Mouse (Mus musculus): ENCODE measurements around the gene Cyp2b19.
A peak's percentile ranks its signal among the peaks of the same experiment; 100 is the strongest.
"Not testable (repeated sequence)": the region's sequence is repeated elsewhere in the genome, so short reads cannot be mapped to it uniquely, and the experiment has no call there.

Cyp2b19 gene

GRCm38 (mm10) chr7:26756842-26757241, at the start of gene Cyp2b19:
Cyp2b19 (plus strand) TSS chr7:26757142.
- DNase-seq (ENCODE audit: low read depth, low spot score), result no peak

- DNase-seq (ENCODE audit: low read depth, low spot score), result no peak
Observed at GRCm38 (mm10) chr7:26711061-26711460, 45.9 kb upstream of the Cyp2b19 start.

DNA sequence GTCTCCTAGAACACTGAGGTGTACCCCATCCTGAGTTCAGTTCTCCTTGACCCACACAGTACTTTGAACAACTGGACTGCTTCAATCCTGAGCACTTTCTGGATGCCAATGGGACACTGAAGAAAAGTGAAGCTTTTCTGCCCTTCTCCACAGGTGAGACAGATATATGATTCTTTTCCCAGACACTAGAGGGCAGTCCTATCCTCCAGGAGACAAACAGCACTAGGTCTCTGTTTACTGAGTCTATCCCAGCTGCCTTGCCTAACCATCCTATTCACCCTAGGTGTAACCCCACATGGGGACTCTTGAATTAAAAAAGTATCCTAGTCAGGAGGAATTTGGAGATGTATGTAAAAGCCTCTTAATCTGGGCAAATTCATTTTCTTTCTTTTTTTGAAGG, 18.0 kb upstream of the Cyp2b19 start:
- no peak for DNase-seq (ENCODE audit: low read depth, low spot score)

GRCm38 (mm10) chr7:26743948-26744347, 13.0 kb upstream of the Cyp2b19 start:
- DNase-seq (ENCODE audit: low read depth, low spot score), result no peak

DNA sequence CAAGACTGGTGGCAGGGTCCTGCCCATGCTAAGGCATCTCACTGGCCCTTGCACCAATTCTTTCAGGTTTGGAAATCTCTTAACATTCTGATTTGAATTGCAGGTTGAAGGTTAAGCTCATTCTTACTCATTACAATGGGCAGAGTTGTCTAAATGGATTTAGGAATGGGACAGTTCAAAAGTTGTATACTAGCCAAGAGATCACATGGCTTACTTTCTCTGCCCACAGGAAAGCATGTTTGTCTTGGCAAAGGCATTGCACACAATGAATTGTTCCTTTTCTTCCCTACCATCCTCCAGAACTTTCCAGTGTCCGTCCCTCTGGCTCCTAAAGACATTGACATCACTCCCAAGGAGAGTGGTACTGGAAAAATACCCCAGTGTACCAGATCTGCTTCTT, 11.5 kb upstream of the Cyp2b19 start:
- no peak for DNase-seq (ENCODE audit: low read depth, low spot score)

DNA sequence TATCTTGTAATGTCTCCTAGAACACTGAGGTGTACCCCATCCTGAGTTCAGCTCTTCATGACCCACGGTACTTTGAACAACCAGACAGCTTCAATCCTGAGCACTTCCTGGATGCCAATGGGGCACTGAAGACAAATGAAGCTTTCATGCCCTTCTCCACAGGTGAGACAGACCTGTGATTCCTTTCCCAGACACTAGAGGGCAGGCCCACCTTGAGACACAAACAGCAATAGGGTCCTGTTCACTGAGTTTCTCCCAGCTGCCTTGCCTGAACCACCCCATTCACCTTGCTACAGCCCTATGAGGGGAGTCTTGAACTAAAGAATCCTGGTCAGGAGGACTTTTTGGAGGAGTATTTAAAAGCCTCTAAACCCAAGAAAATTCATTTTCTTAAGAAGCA, 10.1 kb downstream of the Cyp2b19 start:
- no peak for DNase-seq (ENCODE audit: low read depth, low spot score)

DNA sequence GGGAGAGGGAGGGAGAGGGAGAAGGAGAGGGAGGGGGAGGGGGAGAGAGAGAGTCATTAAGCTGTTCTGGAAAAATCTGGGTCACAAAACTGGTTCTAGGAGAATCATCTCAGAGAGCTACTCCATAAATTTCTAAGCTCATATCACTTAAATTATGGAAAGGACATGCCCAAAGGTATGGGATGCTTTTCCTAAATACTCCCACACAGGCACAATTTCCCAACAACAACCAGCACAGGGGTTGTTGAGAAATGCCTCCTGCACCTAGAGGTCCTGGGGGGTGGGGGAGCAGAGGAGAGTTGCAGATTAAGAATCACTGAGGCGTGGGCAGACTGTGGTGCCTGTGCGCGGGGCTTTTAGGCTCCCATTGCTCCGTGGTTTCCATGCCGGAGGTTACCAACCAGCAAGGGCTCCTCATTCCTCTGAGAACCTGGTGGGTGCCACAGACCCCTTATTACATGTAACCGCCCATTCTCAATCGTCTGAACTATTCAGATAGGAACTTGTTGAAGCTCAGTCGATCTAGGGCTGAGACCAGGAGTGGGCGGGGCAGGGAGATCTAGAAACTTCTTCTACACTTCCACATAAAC, 13.0 kb downstream of the Cyp2b19 start:
- no peak for DNase-seq (ENCODE audit: low read depth, low spot score)

DNA sequence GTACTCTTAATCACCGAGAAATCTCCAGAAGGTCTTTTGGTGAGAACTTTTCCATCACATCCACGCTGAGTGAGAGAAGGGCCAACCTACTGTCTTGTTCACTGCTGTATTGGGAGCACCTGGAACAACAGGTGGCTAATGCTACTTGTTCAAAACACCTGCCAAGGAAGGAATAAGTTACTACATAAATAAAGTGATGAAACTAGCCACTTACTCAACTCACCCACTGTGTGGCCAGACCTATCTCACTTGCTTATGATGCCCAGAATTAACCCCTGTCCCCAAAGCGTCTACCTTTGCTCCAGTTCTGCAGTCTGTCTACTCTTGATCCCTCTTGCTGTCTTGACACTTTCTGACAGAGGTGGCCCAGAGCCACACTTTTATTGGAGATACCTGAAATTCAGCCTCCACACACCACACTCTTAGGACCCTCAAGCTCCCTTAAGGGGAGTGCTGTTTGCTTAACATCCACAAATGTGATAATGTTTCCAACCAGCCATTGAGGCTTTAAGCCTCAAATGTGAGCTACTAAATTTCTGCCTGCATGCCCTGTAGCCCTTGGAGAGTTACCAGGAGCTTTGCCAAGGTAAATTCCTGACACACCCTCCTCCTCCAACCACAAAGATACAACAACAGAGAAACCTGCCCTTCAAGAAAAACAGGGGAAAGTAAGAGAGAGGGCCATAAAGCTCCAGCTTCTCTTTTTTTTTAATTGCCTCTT, 16.1 kb downstream of the Cyp2b19 start:
- no peak for DNase-seq (ENCODE audit: low read depth, low spot score)

GRCm38 (mm10) chr7:26775866-26776265, 18.9 kb downstream of the Cyp2b19 start:
- DNase-seq (ENCODE audit: low read depth, low spot score), result no peak

DNA sequence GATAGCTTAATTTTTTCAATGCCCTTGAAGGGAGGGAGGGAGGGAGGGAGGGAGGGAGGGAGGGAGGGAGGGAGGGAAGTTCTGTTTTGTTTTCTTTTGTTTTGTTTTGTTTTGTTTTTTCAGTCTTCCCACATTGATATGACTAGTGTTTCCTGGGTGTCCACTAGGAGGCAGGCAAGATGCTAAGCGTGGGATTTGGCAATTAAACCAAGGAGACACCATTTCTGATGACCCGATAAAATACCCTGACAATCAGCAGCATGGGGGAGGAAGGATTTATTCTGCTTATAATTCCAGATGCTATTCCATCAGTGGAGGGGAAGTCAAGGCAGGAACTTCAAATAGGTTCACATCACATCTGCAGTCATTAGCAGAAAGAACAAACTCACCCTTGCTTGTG, 20.9 kb downstream of the Cyp2b19 start:
- DNase-seq (ENCODE audit: low read depth, low spot score), result no peak

DNA sequence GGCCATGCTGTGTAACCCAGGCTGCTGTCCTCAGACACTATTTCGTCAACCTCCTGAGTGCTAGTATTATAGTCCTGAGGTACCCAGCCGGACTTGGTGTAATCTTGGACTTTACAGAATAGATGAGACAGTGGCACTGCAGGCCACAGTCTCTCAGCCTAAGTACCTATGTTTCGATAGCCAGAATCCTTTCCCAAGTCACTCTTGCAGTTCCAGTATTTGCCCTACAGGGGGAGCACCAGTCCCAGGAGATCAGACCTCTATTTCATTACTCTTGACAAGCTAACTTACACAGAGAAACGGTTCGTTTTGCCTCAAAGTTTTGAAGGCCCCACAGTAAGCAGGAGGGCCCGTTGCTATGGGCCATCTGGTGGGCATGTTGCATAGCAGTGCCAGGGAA, 21.5 kb downstream of the Cyp2b19 start:
- DNase-seq (ENCODE audit: low read depth, low spot score), result no peak

DNA sequence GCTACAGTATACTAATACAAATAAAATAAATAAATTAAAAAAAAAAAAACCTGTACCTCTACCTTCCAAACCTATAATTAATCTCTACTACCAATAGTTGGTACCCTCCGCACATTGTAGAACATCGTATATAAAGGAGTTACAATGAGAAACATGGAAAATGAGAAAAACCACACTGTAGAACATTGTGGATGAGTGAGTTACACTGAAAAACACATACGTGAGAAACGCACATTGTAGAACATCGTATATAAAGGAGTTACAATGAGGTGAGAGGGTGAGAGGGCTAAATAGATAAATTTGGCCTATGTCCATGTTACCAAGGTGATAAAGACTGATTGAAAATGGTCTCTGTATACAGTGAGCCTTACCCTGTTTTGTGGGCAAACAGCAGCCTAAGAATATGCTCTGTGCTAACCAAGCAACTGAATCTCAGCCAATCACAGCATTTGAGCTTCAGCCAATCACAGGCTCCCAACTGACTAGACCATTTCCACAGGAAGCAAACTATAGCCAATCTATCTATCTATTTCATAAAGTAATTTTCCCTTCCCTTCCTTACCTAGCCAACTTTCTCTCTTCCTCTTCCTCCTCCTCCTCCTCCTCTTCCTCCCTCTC, 23.0 kb downstream of the Cyp2b19 start:
- no peak for DNase-seq (ENCODE audit: low read depth, low spot score)

DNA sequence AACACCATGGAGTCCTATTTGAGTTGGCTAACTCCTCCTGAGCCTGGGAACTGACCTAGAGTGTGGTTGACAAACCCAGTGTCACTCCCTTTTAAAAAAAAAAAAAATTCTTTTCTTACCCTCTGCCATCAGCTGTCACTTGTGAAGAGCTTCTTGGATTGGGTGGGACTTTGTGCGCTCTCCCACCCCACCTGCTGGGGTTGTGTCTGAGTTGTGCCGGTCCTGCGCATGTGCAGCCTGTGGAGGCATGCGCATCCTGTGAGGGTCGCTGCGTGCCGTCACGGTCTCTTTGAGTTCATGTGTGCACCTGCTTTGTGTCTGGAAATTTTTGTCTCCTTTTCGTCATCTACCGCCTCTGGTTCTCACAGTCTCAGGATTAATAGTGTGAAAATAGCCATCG, 23.6 kb downstream of the Cyp2b19 start:
- peak; percentile 49 for DNase-seq (ENCODE audit: low read depth, low spot score)

DNA sequence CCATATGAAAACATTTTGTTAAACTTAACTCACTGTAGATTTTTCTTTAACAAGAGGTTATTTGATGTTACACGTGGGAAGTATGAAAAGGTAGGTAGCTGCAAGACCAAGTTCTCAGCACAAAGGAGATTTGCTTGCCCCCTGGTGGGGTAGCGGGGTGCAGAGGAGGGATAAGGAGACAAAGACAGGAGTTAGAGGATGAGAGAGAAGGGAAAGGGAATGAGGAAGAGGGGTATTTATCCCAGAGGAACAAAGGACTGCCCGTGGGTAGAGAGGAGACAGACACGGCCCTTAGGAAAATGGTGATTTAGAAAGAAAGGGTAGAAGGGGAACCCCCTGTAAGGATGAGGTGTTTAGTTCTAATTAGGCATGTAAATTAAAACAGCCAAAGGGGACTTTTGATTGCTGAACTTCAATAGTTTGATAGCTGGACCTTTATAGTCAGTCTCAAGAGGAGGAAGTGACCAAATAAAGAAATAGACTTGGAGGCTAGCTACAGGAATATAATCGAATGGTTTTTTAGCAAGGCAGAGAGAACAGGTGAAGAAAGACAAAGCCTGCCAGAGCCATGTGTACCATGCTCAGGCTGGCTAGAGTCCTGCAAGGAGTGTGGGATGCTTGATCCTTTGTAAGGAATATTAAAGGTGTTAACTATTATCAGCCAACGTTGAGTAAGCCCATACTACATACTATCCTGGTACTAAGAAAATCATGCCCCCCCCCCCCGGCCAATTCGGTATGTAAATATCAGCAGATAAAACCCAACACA, 24.2 kb downstream of the Cyp2b19 start:
- DNase-seq (ENCODE audit: low read depth, low spot score), result no peak

- no peak for DNase-seq (ENCODE audit: low read depth, low spot score)
Observed at GRCm38 (mm10) chr7:26781767-26782131, 24.8 kb downstream of the Cyp2b19 start.

DNA sequence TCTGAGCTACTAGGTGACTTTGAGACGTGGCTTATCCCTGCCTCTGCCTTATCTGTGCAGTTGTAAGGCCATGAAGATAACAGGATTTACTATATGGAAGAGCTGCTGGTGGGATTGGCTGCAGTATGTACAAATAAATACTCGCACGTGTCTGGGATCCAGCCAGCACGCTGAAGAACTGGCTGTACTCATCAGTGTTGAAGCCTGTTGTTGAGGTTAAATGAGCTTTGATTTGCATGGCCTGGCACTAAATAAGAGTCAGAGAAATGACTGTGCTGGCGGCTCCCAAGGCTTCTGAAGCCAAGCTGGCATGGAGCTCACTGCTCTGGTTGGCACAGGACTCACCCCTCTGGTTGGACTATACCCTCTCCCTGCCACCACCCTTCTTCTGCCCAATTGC, 26.2 kb downstream of the Cyp2b19 start:
- no peak for DNase-seq (ENCODE audit: low read depth, low spot score)

- not testable (repeated sequence) for DNase-seq (ENCODE audit: low read depth, low spot score)
Observed at GRCm38 (mm10) chr7:26786013-26786412, 29.1 kb downstream of the Cyp2b19 start.

DNA sequence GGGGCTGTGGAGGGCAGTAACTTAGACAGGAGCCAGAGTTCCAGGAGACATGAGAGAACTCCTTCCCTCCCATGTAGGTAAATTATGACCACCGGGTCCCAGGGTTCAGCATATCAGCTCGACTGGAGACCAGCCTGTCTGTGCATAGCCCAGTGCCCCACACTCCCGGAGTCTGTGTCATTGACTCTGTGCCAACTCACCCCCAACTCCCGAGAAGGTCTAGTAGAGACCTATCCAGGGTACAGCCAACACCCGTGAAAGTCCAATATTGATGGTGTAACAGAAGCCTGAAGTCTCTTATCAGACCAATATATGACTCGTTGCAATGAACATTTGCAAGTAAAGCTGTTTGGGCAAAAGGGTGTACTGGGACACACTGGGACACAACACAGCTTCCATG, 33.0 kb downstream of the Cyp2b19 start:
- DNase-seq (ENCODE audit: low read depth, low spot score), result no peak

DNA sequence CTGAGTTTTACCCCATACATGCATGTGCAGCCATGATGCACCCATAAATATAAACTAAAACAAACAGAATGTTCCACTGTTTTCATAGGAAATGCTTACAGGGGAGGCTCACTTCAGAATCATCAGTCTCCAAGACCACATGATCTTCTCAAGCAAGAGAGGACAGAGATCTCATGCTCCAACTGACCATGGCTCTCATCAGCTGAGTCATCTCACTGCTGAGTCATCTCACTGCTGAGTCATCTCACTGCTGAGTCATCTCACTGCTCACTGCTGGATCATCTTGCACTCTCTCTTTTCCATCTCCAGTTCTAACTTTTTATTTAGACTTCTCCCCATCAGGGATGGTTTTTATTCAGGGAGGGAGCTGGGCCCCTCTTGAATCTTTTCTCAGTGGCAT, 43.2 kb downstream of the Cyp2b19 start:
- DNase-seq (ENCODE audit: low read depth, low spot score), result no peak

DNA sequence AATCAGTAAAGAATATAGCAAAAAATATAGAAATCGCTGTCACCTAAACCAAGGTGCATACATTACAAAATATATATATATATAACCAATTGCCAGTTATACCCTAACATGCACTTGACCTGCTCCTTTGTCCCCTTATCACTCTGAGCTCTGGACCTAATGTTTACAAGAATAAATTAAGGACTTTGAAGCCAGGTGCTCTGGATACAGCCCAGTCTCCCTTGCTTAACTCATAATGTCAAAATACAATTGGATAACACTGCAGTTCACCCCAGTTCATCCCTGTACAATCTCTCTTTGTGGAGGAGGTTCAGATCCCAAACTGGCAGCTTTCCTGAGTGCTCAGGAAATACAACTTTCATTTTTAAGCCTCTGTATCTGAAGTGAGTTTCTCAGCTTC, 44.1 kb downstream of the Cyp2b19 start:
- no peak for DNase-seq (ENCODE audit: low read depth, low spot score)

DNA sequence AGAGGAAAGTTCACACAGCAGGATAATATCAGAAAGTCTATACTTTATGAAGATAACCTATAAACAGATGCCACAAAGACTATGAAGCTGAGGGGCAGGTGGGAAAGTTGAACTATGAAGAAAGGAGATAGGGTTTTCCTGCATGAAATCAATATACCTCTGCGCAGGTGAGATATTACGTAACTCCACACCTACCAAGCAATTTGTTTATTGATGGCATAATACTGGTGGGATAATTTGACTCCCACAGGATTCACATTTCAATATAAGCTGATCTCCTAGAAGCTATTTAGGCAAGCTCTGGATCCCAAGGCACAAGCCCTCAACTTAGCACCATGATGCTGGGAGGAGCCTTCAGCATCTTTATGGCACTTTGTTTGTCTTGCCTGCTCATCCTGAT, 51.6 kb downstream of the Cyp2b19 start, which contains the start of gene Cyp2g1:
TSS of gene Cyp2g1 (plus strand) at position 301 of the 400 bp plus-strand sequence.
- DNase-seq (ENCODE audit: low read depth, low spot score), result no peak
